Mouse (Mus musculus) limb, embryonic 12.5 days (tissue): ENCODE results near the gene Tmem86b. TPM values are rescaled to one million over a fixed set of nuclear protein-coding genes. Genes with fewer than 3 reads are reported as not detected.

Source experiments
- ATAC-seq: fragments of 200-750 bp; cut with Nextera tagmentation; 2 replicates; pipeline ENCODE4 v1.8.0; 2017; ENCODE audit warnings: low read depth, moderate TSS enrichment; ENCODE audit not compliant: insufficient number of reproducible peaks, insufficient read depth, low FRiP score, low TSS enrichment
- H3K27ac ChIP-seq: fragments of 300-500 bp; sonication (generic); 2 replicates; pipeline ENCODE4 v1.5.1; 2016; ENCODE audit warnings: mild to moderate bottlenecking, moderate library complexity
- H3K27me3 ChIP-seq: fragments of 300-500 bp; sonication (generic); 2 replicates; pipeline ENCODE4 v1.6.1; 2016; ENCODE audit warnings: mild to moderate bottlenecking, moderate library complexity
- H3K36me3 ChIP-seq: fragments of 300-500 bp; sonication (generic); 2 replicates; pipeline ENCODE4 v1.6.1; 2016; ENCODE audit warnings: mild to moderate bottlenecking, moderate library complexity
- H3K4me1 ChIP-seq: fragments of 300-500 bp; sonication (generic); replicated peaks from 2 replicates; pipeline ENCODE4 v1.6.1; 2016
- H3K4me2 ChIP-seq: fragments of 300-500 bp; sonication (generic); 2 replicates; pipeline ENCODE4 v1.6.1; 2016; ENCODE audit warnings: mild to moderate bottlenecking, moderate library complexity
- H3K4me3 ChIP-seq: fragments of 300-500 bp; sonication (generic); replicated peaks from 2 replicates; pipeline ENCODE4 v1.5.1; 2016; ENCODE audit warnings: mild to moderate bottlenecking
- H3K9ac ChIP-seq: fragments of 300-500 bp; sonication (generic); replicated peaks from 2 replicates; pipeline ENCODE4 v1.6.1; 2016; ENCODE audit warnings: mild to moderate bottlenecking, moderate library complexity
- H3K9me3 ChIP-seq: fragments of 300-500 bp; sonication (generic); 2 replicates; pipeline ENCODE4 v1.6.1; 2016; ENCODE audit warnings: mild to moderate bottlenecking, moderate library complexity
- WGBS: fragments of 180-500 bp; shearing (Covaris S2); methylation state at CpG from one replicate; pipeline ENCODE4 v1.1.7; 2016; 5-methylcytosine and 5-hydroxymethylcytosine counted together
- polyA plus RNA-seq: library from polyadenylated mRNA; unstranded; fragments of >200 nt; fragmentation: Nextera tagmentation; extraction: Ambion mirVana; gene quantifications from 2 replicates; pipeline ENCODE4 v1.2.1, GENCODE M21; 2016

The Tmem86b gene
- polyA plus RNA-seq, 1 experiment from 2014 or later, result 1.9 TPM

- Histone ChIP-seq H3K27ac (no peak overlapping the region), H3K4me3 (no peak overlapping the region), H3K9ac (no peak overlapping the region), H3K4me2 (no peak overlapping the region), H3K4me1 (no peaks in the 10 kb centered on the region), H3K36me3 (peaks cover 61% of the 10 kb centered on the region), H3K9me3 (no peaks in the 10 kb centered on the region), H3K27me3 (no peaks in the 10 kb centered on the region)
- 100% methylated on average over 2 of the region's 2 CpGs for WGBS
- no peak for ATAC-seq
These were observed 16.8 kb upstream of the Tmem86b start for GRCm38 (mm10) chr7:4647992-4648391.

GRCm38 (mm10) chr7:4647291-4647690 is 16.1 kb upstream of the Tmem86b start:
- no peak for ATAC-seq
- WGBS, result 76% methylated on average over 6 of the region's 6 CpGs
- peaks cover 61% of the 10 kb centered on the region for H3K36me3 ChIP-seq
- H3K27me3 ChIP-seq, result no peaks in the 10 kb centered on the region
- H3K4me1 ChIP-seq, result no peaks in the 10 kb centered on the region
- no peak overlapping the region for H3K27ac ChIP-seq
- H3K9ac ChIP-seq, result no peak overlapping the region
- H3K4me2 ChIP-seq, result no peak overlapping the region
- no peak overlapping the region for H3K4me3 ChIP-seq
- no peaks in the 10 kb centered on the region for H3K9me3 ChIP-seq

GRCm38 (mm10) chr7:4646806-4647205 is 15.6 kb upstream of the Tmem86b start:
- Histone ChIP-seq H3K4me2 (no peak overlapping the region), H3K27me3 (no peaks in the 10 kb centered on the region), H3K4me1 (no peaks in the 10 kb centered on the region), H3K27ac (no peak overlapping the region), H3K4me3 (no peak overlapping the region), H3K9me3 (no peaks in the 10 kb centered on the region), H3K9ac (no peak overlapping the region), H3K36me3 (peaks cover 62% of the 10 kb centered on the region)
- WGBS, result 90% methylated on average over 3 of the region's 3 CpGs
- no peak for ATAC-seq

GRCm38 (mm10) chr7:4643225-4643624 is 12.0 kb upstream of the Tmem86b start:
- no peak for ATAC-seq
- no peak overlapping the region for H3K27ac ChIP-seq
- peaks cover 89% of the 10 kb centered on the region for H3K36me3 ChIP-seq
- no peak overlapping the region for H3K4me2 ChIP-seq
- no peaks in the 10 kb centered on the region for H3K9me3 ChIP-seq
- 94% methylated on average over 6 of the region's 6 CpGs for WGBS
- H3K4me3 ChIP-seq, result no peak overlapping the region
- H3K9ac ChIP-seq, result no peak overlapping the region
- no peaks in the 10 kb centered on the region for H3K27me3 ChIP-seq
- no peaks in the 10 kb centered on the region for H3K4me1 ChIP-seq

GRCm38 (mm10) chr7:4641956-4642355 is 10.7 kb upstream of the Tmem86b start:
- Histone ChIP-seq H3K4me3 (no peak overlapping the region), H3K9me3 (no peaks in the 10 kb centered on the region), H3K27ac (no peak overlapping the region), H3K27me3 (no peaks in the 10 kb centered on the region), H3K9ac (no peak overlapping the region), H3K36me3 (peaks cover 98% of the 10 kb centered on the region), H3K4me2 (no peak overlapping the region), H3K4me1 (no peaks in the 10 kb centered on the region)
- WGBS, result 93% methylated on average over 7 of the region's 7 CpGs
- no peak for ATAC-seq

- 90% methylated on average over 11 of the region's 11 CpGs for WGBS
- no peak overlapping the region for H3K27ac ChIP-seq
- peaks cover 98% of the 10 kb centered on the region for H3K36me3 ChIP-seq
- ATAC-seq, result no peak
- no peak overlapping the region for H3K9ac ChIP-seq
- H3K4me3 ChIP-seq, result no peak overlapping the region
- H3K27me3 ChIP-seq, result no peaks in the 10 kb centered on the region
- no peaks in the 10 kb centered on the region for H3K4me1 ChIP-seq
- H3K4me2 ChIP-seq, result no peak overlapping the region
- H3K9me3 ChIP-seq, result no peaks in the 10 kb centered on the region
These were observed 9.9 kb upstream of the Tmem86b start for GRCm38 (mm10) chr7:4641155-4641554.

- Histone ChIP-seq H3K9me3 (no peaks in the 10 kb centered on the region), H3K4me3 (no peak overlapping the region), H3K27me3 (no peaks in the 10 kb centered on the region), H3K4me1 (no peaks in the 10 kb centered on the region), H3K9ac (no peak overlapping the region), H3K4me2 (no peak overlapping the region), H3K36me3 (peaks cover 92% of the 10 kb centered on the region), H3K27ac (no peak overlapping the region)
- 83% methylated on average over 4 of the region's 4 CpGs for WGBS
- ATAC-seq, result no peak
These were observed 5.0 kb upstream of the Tmem86b start for GRCm38 (mm10) chr7:4636179-4636578.

- Histone ChIP-seq H3K36me3 (peaks cover 69% of the 10 kb centered on the region), H3K4me3 (no peak overlapping the region), H3K9ac (no peak overlapping the region), H3K4me2 (no peak overlapping the region), H3K27ac (no peak overlapping the region), H3K27me3 (no peaks in the 10 kb centered on the region), H3K4me1 (no peaks in the 10 kb centered on the region), H3K9me3 (no peaks in the 10 kb centered on the region)
- no peak for ATAC-seq
- WGBS, result 86% methylated on average over 1 of the region's 1 CpGs
These were observed 1.0 kb downstream of the Tmem86b start for GRCm38 (mm10) chr7:4630198-4630597.

- Histone ChIP-seq H3K9me3 (no peaks in the 10 kb centered on the region), H3K36me3 (peaks cover 65% of the 10 kb centered on the region), H3K4me2 (no peak overlapping the region), H3K27me3 (no peaks in the 10 kb centered on the region), H3K4me1 (no peaks in the 10 kb centered on the region), H3K9ac (no peak overlapping the region), H3K4me3 (no peak overlapping the region), H3K27ac (no peak overlapping the region)
- no peak for ATAC-seq
- 81% methylated on average over 5 of the region's 5 CpGs for whole genome bisulfite sequencing
These were observed 1.6 kb downstream of the Tmem86b start for GRCm38 (mm10) chr7:4629586-4629985.

GRCm38 (mm10) chr7:4625928-4626327 is 5.3 kb downstream of the Tmem86b start:
- WGBS, result 85% methylated on average over 2 of the region's 2 CpGs
- Histone ChIP-seq H3K4me1 (no peaks in the 10 kb centered on the region), H3K36me3 (peaks cover 31% of the 10 kb centered on the region), H3K27ac (no peak overlapping the region), H3K27me3 (no peaks in the 10 kb centered on the region), H3K9ac (no peak overlapping the region), H3K9me3 (no peaks in the 10 kb centered on the region), H3K4me3 (no peak overlapping the region), H3K4me2 (no peak overlapping the region)
- ATAC-seq, result no peak

- H3K9me3 ChIP-seq, result no peaks in the 10 kb centered on the region
- H3K27ac ChIP-seq, result no peak overlapping the region
- ATAC-seq, result no peak
- H3K4me2 ChIP-seq, result no peak overlapping the region
- 53% methylated on average over 1 of the region's 1 CpGs for WGBS
- no peak overlapping the region for H3K9ac ChIP-seq
- H3K36me3 ChIP-seq, result peaks cover 15% of the 10 kb centered on the region
- no peak overlapping the region for H3K4me3 ChIP-seq
- H3K27me3 ChIP-seq, result no peaks in the 10 kb centered on the region
- H3K4me1 ChIP-seq, result no peaks in the 10 kb centered on the region
These were observed 6.9 kb downstream of the Tmem86b start for GRCm38 (mm10) chr7:4624343-4624742.

GRCm38 (mm10) chr7:4623544-4624189 is 7.6 kb downstream of the Tmem86b start:
- Histone ChIP-seq H3K4me3 (no peak overlapping the region), H3K4me2 (no peak overlapping the region), H3K27ac (no peak overlapping the region), H3K9me3 (no peaks in the 10 kb centered on the region), H3K36me3 (peaks cover 8% of the 10 kb centered on the region), H3K27me3 (no peaks in the 10 kb centered on the region), H3K4me1 (no peaks in the 10 kb centered on the region), H3K9ac (no peak overlapping the region)
- WGBS, result 19% methylated on average over 3 of the region's 4 CpGs
- no peak for ATAC-seq
